Mouse (Mus musculus): ENCODE data around the gene Sos1.

DNA sequence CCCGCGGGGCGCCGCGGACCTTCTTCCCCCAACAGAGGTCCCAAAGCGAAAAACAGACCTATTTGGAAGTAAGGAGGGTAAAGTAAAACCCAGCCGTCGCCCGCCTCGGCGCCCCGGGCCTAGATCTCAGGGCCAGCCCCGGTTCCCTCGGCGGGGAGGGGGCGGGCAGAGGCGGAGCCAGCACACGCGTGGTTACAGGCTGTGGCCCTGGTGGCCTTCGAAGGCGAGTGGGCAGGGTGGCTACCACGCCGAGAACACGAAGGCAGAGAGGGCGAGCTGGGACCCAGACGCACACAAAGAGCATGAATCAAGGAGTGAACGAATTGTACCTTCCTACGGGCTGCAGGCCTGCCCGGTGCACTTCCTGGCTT lies 106.5 kb downstream of the Sos1 start:
- TF ChIP-seq CTCF (IDR thresholded peaks at IDR 0.05; ENCODE audit: borderline replicate concordance, extremely low read depth, insufficient read depth, insufficient read length) = no peak
- TF ChIP-seq POLR2A (IDR thresholded peaks at IDR 0.05; ENCODE audit: borderline replicate concordance, extremely low read depth, insufficient read depth, insufficient read length, poor library complexity, severe bottlenecking) = no peak
